Mouse (Mus musculus) liver, adult 2 months (tissue): Measurements from ENCODE around the gene Ndc1. TPM values are rescaled to one million over a fixed set of nuclear protein-coding genes. Genes with fewer than 3 reads are reported as not detected.

Experiments used
- DNase-seq: peaks from one replicate; pipeline ENCODE4 v3.0.0-alpha.2; 2011; ENCODE audit warnings: low read depth, low spot score; ENCODE audit errors: extremely low read depth
- H3K27ac ChIP-seq: fragments of 200-500 bp; replicated peaks from 2 replicates; pipeline ENCODE4 v1.5.1; 2012; ENCODE audit warnings: low read depth, mild to moderate bottlenecking, control low read depth, inconsistent platforms, low read length; ENCODE audit not compliant: insufficient read depth
- H3K27me3 ChIP-seq: fragments of 200-500 bp; 2 replicates; pipeline ENCODE4 v1.6.1; 2012; ENCODE audit warnings: mild to moderate bottlenecking, moderate library complexity, low read length, inconsistent platforms; ENCODE audit not compliant: control insufficient read depth, insufficient read depth
- H3K36me3 ChIP-seq: fragments of 200-500 bp; 2 replicates; pipeline ENCODE4 v1.6.1; 2012; ENCODE audit warnings: low read length, inconsistent platforms; ENCODE audit not compliant: control insufficient read depth, insufficient read depth
- H3K4me1 ChIP-seq: fragments of 200-500 bp; 2 replicates; pipeline ENCODE4 v1.6.1; 2011; ENCODE audit warnings: low read length; ENCODE audit not compliant: control insufficient read depth, insufficient read depth
- H3K4me3 ChIP-seq: fragments of 200-500 bp; 2 replicates; pipeline ENCODE4 v1.5.1; 2011; ENCODE audit warnings: low read depth, mild to moderate bottlenecking, control low read depth, low read length, moderate library complexity; ENCODE audit not compliant: insufficient read depth
- H3K79me2 ChIP-seq: fragments of 200-500 bp; 2 replicates; pipeline ENCODE4 v1.6.1; 2012; ENCODE audit warnings: inconsistent platforms, mild to moderate bottlenecking, low read length, moderate library complexity; ENCODE audit not compliant: control insufficient read depth, insufficient read depth
- H3K9ac ChIP-seq: fragments of 200-500 bp; 2 replicates; pipeline ENCODE4 v1.6.1; 2012; ENCODE audit warnings: low read depth, mild to moderate bottlenecking, control low read depth, inconsistent platforms, low read length
- CTCF ChIP-seq: fragments of 200-500 bp; IDR thresholded peaks from 2 replicates; pipeline ENCODE4 v1.5.1; 2011; ENCODE audit warnings: low read depth, low read length, control low read depth
- POLR2A ChIP-seq: fragments of 200-500 bp; IDR thresholded peaks from 2 replicates; pipeline ENCODE4 v1.6.1; 2011; ENCODE audit warnings: low read length, control low read depth; ENCODE audit not compliant: insufficient read depth; ENCODE audit errors: extremely low read depth
- WGBS: fragments of 180-500 bp; shearing (Covaris S2); methylation state at CpG from one replicate; pipeline ENCODE4 v1.1.7; 2018; 5-methylcytosine and 5-hydroxymethylcytosine counted together
- polyA plus RNA-seq: library from polyadenylated mRNA; depleted of rRNA; stranded (reverse); fragments of >200 nt; gene quantifications from 2 replicates; pipeline ENCODE4 v1.2.3, GENCODE M21; 2012
- total RNA-seq: library from RNA; depleted of rRNA; stranded (reverse); fragments of >200 nt; gene quantifications from 2 replicates; pipeline ENCODE4 v1.2.3, GENCODE M21; 2014

Gene Ndc1
- total and polyA plus RNA-seq, 2 experiments, result 5.3 to 7.0 TPM

- no peak overlapping the region for H3K4me3 ChIP-seq
- 0 out of 2 replicates have a peak, but pooled peaks cover 2% of the 10 kb centered on the region for H3K36me3 ChIP-seq
- TF ChIP-seq CTCF, result no peak
- TF ChIP-seq POLR2A, result no peak
- no peak overlapping the region for H3K9ac ChIP-seq
- H3K4me1 ChIP-seq, result peaks cover 13% of the 10 kb centered on the region
- no peaks in the 10 kb centered on the region for H3K27me3 ChIP-seq
- no peak overlapping the region for H3K27ac ChIP-seq
- H3K79me2 ChIP-seq, result no peaks in the 10 kb centered on the region
- 43% methylated on average over 2 of the region's 2 CpGs for WGBS
- peak; percentile 98 for DNase-seq
Observed at GRCm38 (mm10) chr4:107388291-107388690, 20.7 kb downstream of the Ndc1 start.

- Histone ChIP-seq H3K9ac (no peak overlapping the region), H3K36me3 (0 out of 2 replicates have a peak, but pooled peaks cover 2% of the 10 kb centered on the region)
Observed at GRCm38 (mm10) chr4:107389345-107389744, 21.8 kb downstream of the Ndc1 start.

GRCm38 (mm10) chr4:107393771-107394170 lies 26.2 kb downstream of the Ndc1 start:
- peak; percentile 68 for DNase-seq
- Histone ChIP-seq H3K27me3 (no peaks in the 10 kb centered on the region), H3K27ac (no peak overlapping the region), H3K4me3 (no peak overlapping the region), H3K79me2 (no peaks in the 10 kb centered on the region), H3K4me1 (0 out of 2 replicates have a peak, but pooled peaks cover under 1% of the 10 kb centered on the region), H3K9ac (no peak overlapping the region), H3K36me3 (peaks cover 7% of the 10 kb centered on the region; the same call in 1 of the 2 replicates)
- TF ChIP-seq CTCF (no peak), POLR2A (no peak)
- 49% methylated on average over 2 of the region's 2 CpGs for WGBS

More at GRCm38 (mm10) chr4:107389345-107389744, 21.8 kb downstream of the Ndc1 start:
- H3K4me3 ChIP-seq, result no peak overlapping the region
- no peak overlapping the region for H3K27ac ChIP-seq
- peaks cover 13% of the 10 kb centered on the region for H3K4me1 ChIP-seq
- no peaks in the 10 kb centered on the region for H3K79me2 ChIP-seq
- 96% methylated on average over 3 of the region's 3 CpGs for WGBS
- no peak for DNase-seq
- no peaks in the 10 kb centered on the region for H3K27me3 ChIP-seq
- no peak for TF ChIP-seq POLR2A
- TF ChIP-seq CTCF, result no peak

GRCm38 (mm10) chr4:107420202-107420601 lies 52.6 kb downstream of the Ndc1 start:
- TF ChIP-seq POLR2A, result no peak
- no peak for TF ChIP-seq CTCF
- H3K27me3 ChIP-seq, result no peaks in the 10 kb centered on the region
- 73% methylated on average over 4 of the region's 4 CpGs for WGBS

GRCm38 (mm10) chr4:107421711-107422110 lies 54.1 kb downstream of the Ndc1 start:
- H3K9ac ChIP-seq, result no peak overlapping the region

More at GRCm38 (mm10) chr4:107420202-107420601, 52.6 kb downstream of the Ndc1 start:
- Histone ChIP-seq H3K9ac (no peak overlapping the region), H3K27ac (no peak overlapping the region), H3K79me2 (no peaks in the 10 kb centered on the region), H3K4me3 (no peak overlapping the region), H3K4me1 (no peaks in the 10 kb centered on the region), H3K36me3 (0 out of 2 replicates have a peak, but pooled peaks cover 1% of the 10 kb centered on the region)
- no peak for DNase-seq

GRCm38 (mm10) chr4:107422176-107422575 lies 54.6 kb downstream of the Ndc1 start:
- TF ChIP-seq CTCF, result peak; percentile 41; the same call in 1 of the 2 replicates
- no peak for TF ChIP-seq POLR2A
- no peak overlapping the region for H3K27ac ChIP-seq
- H3K36me3 ChIP-seq, result 0 out of 2 replicates have a peak, but pooled peaks cover 1% of the 10 kb centered on the region
- H3K4me3 ChIP-seq, result no peak overlapping the region
- no peaks in the 10 kb centered on the region for H3K79me2 ChIP-seq
- H3K27me3 ChIP-seq, result no peaks in the 10 kb centered on the region
- no peak overlapping the region for H3K9ac ChIP-seq
- WGBS, result 22% methylated on average over 6 of the region's 6 CpGs
- peak; percentile 37 for DNase-seq
- no peaks in the 10 kb centered on the region for H3K4me1 ChIP-seq

More at GRCm38 (mm10) chr4:107421711-107422110, 54.1 kb downstream of the Ndc1 start:
- Histone ChIP-seq H3K4me1 (no peaks in the 10 kb centered on the region), H3K27me3 (no peaks in the 10 kb centered on the region), H3K36me3 (0 out of 2 replicates have a peak, but pooled peaks cover 1% of the 10 kb centered on the region), H3K79me2 (no peaks in the 10 kb centered on the region), H3K4me3 (no peak overlapping the region), H3K27ac (no peak overlapping the region)
- DNase-seq, result no peak
- TF ChIP-seq CTCF, result no peak
- no peak for TF ChIP-seq POLR2A
- WGBS, result 10% methylated on average over 14 of the region's 14 CpGs
